Mouse (Mus musculus): ENCODE measurements around the gene Ppara. TPM values are rescaled to one million over a fixed set of nuclear protein-coding genes. Genes with fewer than 3 reads are reported as not detected.

The Ppara gene
- polyA plus RNA-seq, 1 experiment from 2014 or later: 0.90 TPM

DNA sequence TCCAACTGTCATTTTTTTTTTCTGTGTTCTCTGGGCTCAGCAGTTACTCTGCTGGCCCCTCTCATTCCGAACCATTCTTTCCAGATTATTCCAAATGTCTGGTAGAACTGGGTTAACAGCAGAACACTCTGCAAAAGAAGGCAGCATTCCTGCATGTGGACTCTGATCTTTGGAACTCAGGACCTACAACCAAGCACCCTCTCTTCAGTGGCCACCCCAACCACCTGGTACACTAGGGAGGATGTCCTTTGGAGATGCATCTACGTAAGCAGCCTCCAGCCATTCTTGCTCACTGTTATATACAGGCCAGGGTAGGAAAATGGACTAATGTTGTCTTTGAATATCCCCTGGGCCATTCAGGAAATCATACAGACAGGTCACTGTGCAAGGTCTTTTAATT, 1.1 kb upstream of the Ppara start:
- Histone ChIP-seq H3K27me3 (replicated peaks; ENCODE audit: control insufficient read depth, insufficient read depth, low read length) (peaks cover 51% of the 10 kb centered on the region), H3K4me1 (replicated peaks; ENCODE audit: control insufficient read depth, insufficient read depth, low read length) (peaks cover 13% of the 10 kb centered on the region), H3K4me2 (ENCODE audit: low read length) (no peak overlapping the region), H3K36me3 (ENCODE audit: control insufficient read depth, insufficient read depth) (no peaks in the 10 kb centered on the region), H3K9me3 (ENCODE audit: control insufficient read depth, low read length) (no peaks in the 10 kb centered on the region), H3K9ac (replicated peaks; ENCODE audit: low read depth, low read length) (no peak overlapping the region), H3K27ac (ENCODE audit: low read length) (no peak overlapping the region), H3K4me3 (replicated peaks; ENCODE audit: low read length) (no peak overlapping the region)
- 83% methylated on average over 2 of the region's 2 CpGs for WGBS
- no peak for ATAC-seq

DNA sequence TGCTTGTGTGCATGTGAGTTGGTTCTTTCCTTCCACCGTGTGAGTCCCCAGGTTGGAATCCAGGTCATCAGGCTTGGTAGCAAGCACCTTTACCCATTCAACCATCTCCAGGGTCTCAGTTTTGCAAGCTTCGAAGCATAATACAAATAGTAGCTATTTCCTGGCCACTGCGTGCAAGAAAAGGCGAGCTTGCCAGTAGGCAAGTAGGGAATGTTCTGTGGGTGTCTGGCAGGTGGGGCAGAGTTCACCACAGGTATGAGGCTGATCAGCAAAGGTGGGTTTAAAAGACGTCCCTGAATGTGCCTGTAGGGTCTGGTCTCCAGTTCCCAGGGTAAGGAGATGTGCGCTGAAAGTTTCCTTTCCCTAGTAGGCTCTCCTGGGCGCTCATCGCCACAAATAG, 635 bp upstream of the Ppara start:
- Histone ChIP-seq H3K4me2 (ENCODE audit: low read length) (no peak overlapping the region), H3K9me3 (ENCODE audit: control insufficient read depth, low read length) (no peaks in the 10 kb centered on the region), H3K27me3 (replicated peaks; ENCODE audit: control insufficient read depth, insufficient read depth, low read length) (peaks cover 51% of the 10 kb centered on the region), H3K4me3 (replicated peaks; ENCODE audit: low read length) (no peak overlapping the region), H3K36me3 (ENCODE audit: control insufficient read depth, insufficient read depth) (no peaks in the 10 kb centered on the region), H3K27ac (ENCODE audit: low read length) (no peak overlapping the region), H3K9ac (replicated peaks; ENCODE audit: low read depth, low read length) (no peak overlapping the region), H3K4me1 (replicated peaks; ENCODE audit: control insufficient read depth, insufficient read depth, low read length) (peaks cover 13% of the 10 kb centered on the region)
- ATAC-seq: no peak
- WGBS: 34% methylated on average over 8 of the region's 8 CpGs

GRCm38 (mm10) chr15:85735063-85735835, 466 bp downstream of the Ppara start:
- Histone ChIP-seq H3K4me3 (replicated peaks; ENCODE audit: low read length) (peak overlapping the region; percentile 56), H3K9me3 (ENCODE audit: control insufficient read depth, low read length) (no peaks in the 10 kb centered on the region), H3K27ac (ENCODE audit: low read length) (no peak overlapping the region), H3K4me2 (ENCODE audit: low read length) (peak overlapping the region; percentile 77), H3K36me3 (ENCODE audit: control insufficient read depth, insufficient read depth) (no peaks in the 10 kb centered on the region), H3K4me1 (replicated peaks; ENCODE audit: control insufficient read depth, insufficient read depth, low read length) (peaks cover 13% of the 10 kb centered on the region), H3K9ac (replicated peaks; ENCODE audit: low read depth, low read length) (peak overlapping the region; percentile 55), H3K27me3 (replicated peaks; ENCODE audit: control insufficient read depth, insufficient read depth, low read length) (peaks cover 51% of the 10 kb centered on the region)
- WGBS: under 1% methylated on average over 70 of the region's 78 CpGs
- ATAC-seq: peak; percentile 93

DNA sequence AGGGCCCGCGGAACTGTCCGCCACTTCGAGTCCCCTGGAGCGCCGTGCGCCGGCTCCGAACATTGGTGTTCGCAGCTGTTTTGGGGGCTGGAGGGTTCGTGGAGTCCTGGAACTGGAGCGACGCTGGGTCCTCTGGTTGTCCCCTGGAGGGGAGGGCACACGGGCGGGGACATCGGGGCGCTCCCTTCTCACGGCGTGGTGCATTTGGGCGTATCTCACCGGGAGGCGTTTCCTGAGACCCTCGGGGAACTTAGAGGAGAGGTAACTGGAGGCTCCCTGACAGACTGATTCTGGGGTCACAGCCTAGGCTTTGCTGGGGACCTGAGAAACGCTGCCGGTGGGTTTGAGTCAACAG, 1.0 kb downstream of the Ppara start:
- H3K9ac ChIP-seq (replicated peaks; ENCODE audit: low read depth, low read length): peak overlapping the region; percentile 55
- no peak; the same call in 1 of the 2 replicates for ATAC-seq
- 2% methylated on average over 25 of the region's 25 CpGs for WGBS

GRCm38 (mm10) chr15:85736506-85736905, 1.7 kb downstream of the Ppara start:
- no peaks in the 10 kb centered on the region for H3K9me3 ChIP-seq (ENCODE audit: control insufficient read depth, low read length)
- H3K4me3 ChIP-seq (replicated peaks; ENCODE audit: low read length): no peak overlapping the region
- H3K27ac ChIP-seq (ENCODE audit: low read length): no peak overlapping the region
- no peak overlapping the region for H3K4me2 ChIP-seq (ENCODE audit: low read length)
- peaks cover 51% of the 10 kb centered on the region for H3K27me3 ChIP-seq (replicated peaks; ENCODE audit: control insufficient read depth, insufficient read depth, low read length)
- no peak for ATAC-seq
- no peak overlapping the region for H3K9ac ChIP-seq (replicated peaks; ENCODE audit: low read depth, low read length)
- WGBS: 61% methylated on average over 10 of the region's 10 CpGs
- no peaks in the 10 kb centered on the region for H3K36me3 ChIP-seq (ENCODE audit: control insufficient read depth, insufficient read depth)
- peaks cover 13% of the 10 kb centered on the region for H3K4me1 ChIP-seq (replicated peaks; ENCODE audit: control insufficient read depth, insufficient read depth, low read length)

More for the DNA sequence above, 1.0 kb downstream of the Ppara start:
- peak overlapping the region; percentile 56 for H3K4me3 ChIP-seq (replicated peaks; ENCODE audit: low read length)
- H3K36me3 ChIP-seq (ENCODE audit: control insufficient read depth, insufficient read depth): no peaks in the 10 kb centered on the region
- H3K4me1 ChIP-seq (replicated peaks; ENCODE audit: control insufficient read depth, insufficient read depth, low read length): peaks cover 13% of the 10 kb centered on the region
- peaks cover 51% of the 10 kb centered on the region for H3K27me3 ChIP-seq (replicated peaks; ENCODE audit: control insufficient read depth, insufficient read depth, low read length)
- no peak overlapping the region for H3K27ac ChIP-seq (ENCODE audit: low read length)
- H3K9me3 ChIP-seq (ENCODE audit: control insufficient read depth, low read length): no peaks in the 10 kb centered on the region
- peak overlapping the region; percentile 77 for H3K4me2 ChIP-seq (ENCODE audit: low read length)

DNA sequence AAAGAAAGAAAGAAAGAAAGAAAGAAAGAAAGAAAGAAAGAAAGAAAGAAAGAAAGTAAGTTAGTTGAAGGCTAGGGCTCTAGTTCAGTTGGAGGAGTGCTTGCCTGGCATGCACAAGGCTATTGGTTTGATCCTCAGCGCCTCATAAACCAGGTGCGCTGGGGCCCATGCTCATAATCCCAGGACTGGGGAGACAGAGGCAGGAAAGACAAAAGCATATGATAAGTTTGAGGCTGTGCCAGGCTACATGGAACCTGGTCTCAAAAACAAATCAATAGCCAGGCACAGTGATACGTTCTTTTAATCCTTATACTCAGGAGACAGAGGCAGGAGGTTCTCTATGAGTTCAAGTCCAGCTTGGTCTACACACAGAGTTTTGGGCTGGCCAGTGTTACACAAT, 3.6 kb downstream of the Ppara start:
- no peak for ATAC-seq
- 86% methylated on average over 3 of the region's 3 CpGs for WGBS
- Histone ChIP-seq H3K9me3 (ENCODE audit: control insufficient read depth, low read length) (no peaks in the 10 kb centered on the region), H3K4me1 (replicated peaks; ENCODE audit: control insufficient read depth, insufficient read depth, low read length) (peaks cover 13% of the 10 kb centered on the region), H3K4me2 (ENCODE audit: low read length) (no peak overlapping the region), H3K4me3 (replicated peaks; ENCODE audit: low read length) (no peak overlapping the region), H3K9ac (replicated peaks; ENCODE audit: low read depth, low read length) (no peak overlapping the region), H3K36me3 (ENCODE audit: control insufficient read depth, insufficient read depth) (no peaks in the 10 kb centered on the region), H3K27me3 (replicated peaks; ENCODE audit: control insufficient read depth, insufficient read depth, low read length) (peaks cover 34% of the 10 kb centered on the region), H3K27ac (ENCODE audit: low read length) (no peak overlapping the region)

DNA sequence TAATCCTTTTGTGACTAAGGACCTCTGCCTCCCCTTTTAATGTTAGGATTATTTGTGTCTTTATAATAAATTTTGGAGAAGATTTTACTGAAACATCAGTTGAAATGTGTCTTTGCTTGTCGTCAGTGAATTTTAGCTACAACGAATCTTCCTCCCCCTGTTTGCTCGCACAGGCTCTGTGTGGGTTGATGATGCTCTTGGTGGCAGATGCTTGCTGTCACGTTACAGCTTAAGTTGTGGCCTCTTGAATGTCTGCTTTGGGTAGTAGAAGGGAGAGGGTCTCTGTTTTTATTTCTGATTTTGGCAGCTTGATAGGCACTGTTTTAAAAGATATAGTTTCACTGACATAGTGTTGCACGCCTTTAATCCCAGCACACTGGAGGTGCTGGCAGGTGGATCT, 4.2 kb downstream of the Ppara start:
- H3K4me3 ChIP-seq (replicated peaks; ENCODE audit: low read length): no peak overlapping the region
- H3K4me1 ChIP-seq (replicated peaks; ENCODE audit: control insufficient read depth, insufficient read depth, low read length): peaks cover 13% of the 10 kb centered on the region
- no peak overlapping the region for H3K4me2 ChIP-seq (ENCODE audit: low read length)
- WGBS: 74% methylated on average over 5 of the region's 5 CpGs
- H3K27me3 ChIP-seq (replicated peaks; ENCODE audit: control insufficient read depth, insufficient read depth, low read length): peaks cover 29% of the 10 kb centered on the region
- H3K36me3 ChIP-seq (ENCODE audit: control insufficient read depth, insufficient read depth): no peaks in the 10 kb centered on the region
- H3K9ac ChIP-seq (replicated peaks; ENCODE audit: low read depth, low read length): no peak overlapping the region
- H3K27ac ChIP-seq (ENCODE audit: low read length): no peak overlapping the region
- no peak for ATAC-seq
- H3K9me3 ChIP-seq (ENCODE audit: control insufficient read depth, low read length): no peaks in the 10 kb centered on the region

- Histone ChIP-seq H3K27me3 (replicated peaks; ENCODE audit: control insufficient read depth, insufficient read depth, low read length) (0 out of 2 replicates have a peak, but pooled peaks cover 3% of the 10 kb centered on the region), H3K4me3 (replicated peaks; ENCODE audit: low read length) (no peak overlapping the region), H3K4me2 (ENCODE audit: low read length) (no peak overlapping the region), H3K27ac (ENCODE audit: low read length) (no peak overlapping the region), H3K4me1 (replicated peaks; ENCODE audit: control insufficient read depth, insufficient read depth, low read length) (no peaks in the 10 kb centered on the region), H3K36me3 (ENCODE audit: control insufficient read depth, insufficient read depth) (no peaks in the 10 kb centered on the region), H3K9ac (replicated peaks; ENCODE audit: low read depth, low read length) (no peak overlapping the region), H3K9me3 (ENCODE audit: control insufficient read depth, low read length) (no peaks in the 10 kb centered on the region)
- no peak for ATAC-seq
- WGBS: 88% methylated on average over 9 of the region's 9 CpGs
Observed at GRCm38 (mm10) chr15:85742608-85743007, 7.8 kb downstream of the Ppara start.

DNA sequence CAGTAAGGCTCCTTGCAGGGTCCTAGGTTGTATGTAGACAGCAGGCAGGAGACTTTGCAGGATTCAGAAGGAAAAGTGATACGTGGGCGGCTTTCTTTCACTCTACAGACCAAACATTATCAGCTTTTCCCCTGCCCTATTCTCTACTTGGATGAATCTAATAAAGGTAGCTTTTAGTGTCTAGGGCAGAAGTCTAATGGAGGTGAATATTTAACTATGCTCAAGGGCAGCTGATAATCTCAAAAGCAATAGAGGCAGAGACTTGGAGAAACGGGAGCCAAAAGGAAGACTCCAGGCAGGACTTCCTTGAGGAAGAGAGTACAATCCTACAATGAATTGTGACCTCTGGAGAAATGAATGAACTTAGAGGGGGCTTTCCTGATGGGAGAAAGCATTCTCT, 9.2 kb downstream of the Ppara start:
- H3K9ac ChIP-seq (replicated peaks; ENCODE audit: low read depth, low read length): no peak overlapping the region
- no peaks in the 10 kb centered on the region for H3K36me3 ChIP-seq (ENCODE audit: control insufficient read depth, insufficient read depth)
- no peak overlapping the region for H3K27ac ChIP-seq (ENCODE audit: low read length)
- H3K27me3 ChIP-seq (replicated peaks; ENCODE audit: control insufficient read depth, insufficient read depth, low read length): no peaks in the 10 kb centered on the region
- no peak overlapping the region for H3K4me3 ChIP-seq (replicated peaks; ENCODE audit: low read length)
- no peaks in the 10 kb centered on the region for H3K9me3 ChIP-seq (ENCODE audit: control insufficient read depth, low read length)
- no peak overlapping the region for H3K4me2 ChIP-seq (ENCODE audit: low read length)
- 77% methylated on average over 3 of the region's 3 CpGs for WGBS
- no peaks in the 10 kb centered on the region for H3K4me1 ChIP-seq (replicated peaks; ENCODE audit: control insufficient read depth, insufficient read depth, low read length)
- ATAC-seq: no peak

GRCm38 (mm10) chr15:85746178-85746577, 11.4 kb downstream of the Ppara start:
- Histone ChIP-seq H3K27ac (ENCODE audit: low read length) (no peak overlapping the region), H3K4me1 (replicated peaks; ENCODE audit: control insufficient read depth, insufficient read depth, low read length) (no peaks in the 10 kb centered on the region), H3K9ac (replicated peaks; ENCODE audit: low read depth, low read length) (no peak overlapping the region), H3K9me3 (ENCODE audit: control insufficient read depth, low read length) (no peaks in the 10 kb centered on the region), H3K4me3 (replicated peaks; ENCODE audit: low read length) (no peak overlapping the region), H3K27me3 (replicated peaks; ENCODE audit: control insufficient read depth, insufficient read depth, low read length) (no peaks in the 10 kb centered on the region), H3K4me2 (ENCODE audit: low read length) (no peak overlapping the region), H3K36me3 (ENCODE audit: control insufficient read depth, insufficient read depth) (no peaks in the 10 kb centered on the region)
- ATAC-seq: no peak
- WGBS: 73% methylated on average over 8 of the region's 8 CpGs
